Mouse (Mus musculus) small intestine, adult 2 months (tissue): ENCODE measurements around the gene Map3k13.

ENCODE experiments used
- CTCF ChIP-seq: fragments of 200-500 bp; IDR thresholded peaks from 2 replicates; pipeline ENCODE4 v1.5.1; 2012; ENCODE audit warnings: low read depth, mild to moderate bottlenecking, control low read depth, inconsistent platforms, low read length, moderate library complexity, mixed read lengths; ENCODE audit not compliant: insufficient replicate concordance, insufficient read length; ENCODE audit errors: extremely low read depth
- POLR2A ChIP-seq: fragments of 200-500 bp; IDR thresholded peaks from 2 replicates; pipeline ENCODE4 v1.6.1; 2012; ENCODE audit warnings: low read depth, mild to moderate bottlenecking, control low read depth, inconsistent platforms, low read length, moderate library complexity

- TF ChIP-seq POLR2A: peak; percentile 81
- TF ChIP-seq CTCF: no peak
Measured at GRCm38 (mm10) chr16:21793875-21794696, at the start of gene Map3k13.
